Mouse (Mus musculus) hindbrain, embryonic 11.5 days (tissue): ENCODE data around the gene Rcbtb1. TPM values are rescaled to one million over a fixed set of nuclear protein-coding genes. Genes with fewer than 3 reads are reported as not detected.

ENCODE experiments used
- ATAC-seq: fragments of 200-750 bp; cut with Nextera tagmentation; 2 replicates; pipeline ENCODE4 v1.8.0; 2017; ENCODE audit warnings: mild to moderate bottlenecking, moderate TSS enrichment, moderate library complexity; ENCODE audit not compliant: low FRiP score
- DNase-seq: peaks from one replicate; pipeline ENCODE4 v3.0.0-alpha.2; 2015; ENCODE audit warnings: low spot score
- H3K27ac ChIP-seq: fragments of 300-500 bp; sonication (generic); 2 replicates; pipeline ENCODE4 v1.5.1; 2014; ENCODE audit warnings: mild to moderate bottlenecking, low read depth, low read length
- H3K27me3 ChIP-seq: fragments of 300-500 bp; sonication (generic); 2 replicates; pipeline ENCODE4 v1.6.1; 2014; ENCODE audit warnings: mild to moderate bottlenecking, low read length, moderate library complexity, mixed read lengths; ENCODE audit not compliant: control insufficient read depth, insufficient read depth
- H3K36me3 ChIP-seq: fragments of 300-500 bp; sonication (generic); 2 replicates; pipeline ENCODE4 v1.6.1; 2014; ENCODE audit warnings: mild to moderate bottlenecking, low read length, moderate library complexity, mixed read lengths; ENCODE audit not compliant: control insufficient read depth, insufficient read depth
- H3K4me1 ChIP-seq: fragments of 300-500 bp; sonication (generic); replicated peaks from 2 replicates; pipeline ENCODE4 v1.6.1; 2014; ENCODE audit warnings: low read length, mixed read lengths; ENCODE audit not compliant: control insufficient read depth, insufficient read depth
- H3K4me2 ChIP-seq: fragments of 300-500 bp; sonication (generic); replicated peaks from 2 replicates; pipeline ENCODE4 v1.6.1; 2014; ENCODE audit warnings: mild to moderate bottlenecking, low read depth, low read length
- H3K4me3 ChIP-seq: fragments of 300-500 bp; sonication (generic); 2 replicates; pipeline ENCODE4 v1.5.1; 2014; ENCODE audit warnings: low read depth, low read length
- H3K9ac ChIP-seq: fragments of 300-500 bp; sonication (generic); 2 replicates; pipeline ENCODE4 v1.6.1; 2014; ENCODE audit warnings: low read depth, low read length
- H3K9me3 ChIP-seq: fragments of 300-500 bp; sonication (generic); 2 replicates; pipeline ENCODE4 v1.6.1; 2016; ENCODE audit warnings: low read length; ENCODE audit not compliant: control insufficient read depth
- WGBS: fragments of 180-500 bp; shearing (Covaris S2); extraction: QIAGEN DNeasy Blood & Tissue Kit; methylation state at CpG from one replicate; pipeline ENCODE4 v1.1.7; 2014; 5-methylcytosine and 5-hydroxymethylcytosine counted together
- polyA plus RNA-seq: library from polyadenylated mRNA; unstranded; fragments of >200 nt; fragmentation: Nextera tagmentation; extraction: Ambion mirVana; gene quantifications from 2 replicates; pipeline ENCODE4 v1.2.1, GENCODE M21; 2014

Gene Rcbtb1
- polyA plus RNA-seq = 103 and 107 TPM in 2 replicates

GRCm38 (mm10) chr14:59200711-59201603 is at the start of gene Rcbtb1:
TSS of gene Rcbtb1 (plus strand) at chr14:59201209.
- Histone ChIP-seq H3K27ac (peak within 1 kb of the TSS; percentile 97), H3K27me3 (no peaks in the 10 kb centered on the region), H3K4me1 (peaks cover 5% of the 10 kb centered on the region), H3K4me2 (peak within 1 kb of the TSS; percentile 80), H3K36me3 (no peaks in the 10 kb centered on the region), H3K4me3 (peak within 1 kb of the TSS; percentile 88), H3K9ac (peak within 1 kb of the TSS; percentile 98), H3K9me3 (no peaks in the 10 kb centered on the region)
- DNase-seq = peak; percentile 96
- ATAC-seq = peak; percentile 96
- WGBS = under 1% methylated on average over 66 of the region's 96 CpGs

GRCm38 (mm10) chr14:59155589-59155988 is 45.4 kb upstream of the Rcbtb1 start:
- Histone ChIP-seq H3K4me3 (no peak overlapping the region), H3K4me2 (no peak overlapping the region), H3K9me3 (no peaks in the 10 kb centered on the region), H3K27me3 (no peaks in the 10 kb centered on the region), H3K27ac (no peak overlapping the region), H3K9ac (no peak overlapping the region), H3K4me1 (no peaks in the 10 kb centered on the region), H3K36me3 (no peaks in the 10 kb centered on the region)
- DNase-seq (no peak), ATAC-seq (no peak)
- WGBS = 79% methylated on average over 2 of the region's 2 CpGs

DNA sequence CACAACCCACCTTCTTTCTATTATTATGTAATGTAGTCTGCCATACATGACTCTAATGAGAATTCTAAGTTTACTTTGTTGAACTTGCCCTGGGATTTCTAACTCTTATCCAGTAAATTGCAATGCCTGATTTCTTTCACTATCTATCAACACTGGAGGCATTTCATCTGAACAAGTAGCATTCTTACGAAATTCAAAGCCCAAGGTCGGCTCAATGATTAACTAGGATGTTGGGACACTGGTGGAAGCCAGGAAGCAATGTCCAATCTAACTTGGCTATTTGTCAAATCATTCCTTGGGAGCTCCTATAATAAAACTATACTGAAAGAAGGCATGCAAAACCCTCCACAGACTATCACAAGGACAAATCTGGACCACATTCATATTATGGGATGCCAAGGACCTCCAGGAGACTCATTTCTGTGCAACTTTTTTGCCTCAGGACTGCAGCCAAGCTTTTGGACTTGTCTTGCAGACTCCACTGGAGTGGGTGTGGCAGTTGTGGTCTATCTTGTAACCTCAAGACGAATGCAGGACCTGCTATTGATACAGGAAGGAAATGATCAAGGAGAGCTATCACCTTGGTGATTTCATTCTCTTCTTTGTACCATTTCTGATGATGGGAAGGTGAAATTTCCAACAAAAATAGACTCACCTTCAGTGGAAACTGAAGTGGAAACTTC is 43.9 kb upstream of the Rcbtb1 start:
- H3K27ac ChIP-seq = no peak overlapping the region
- H3K9ac ChIP-seq = no peak overlapping the region
- H3K4me1 ChIP-seq = no peaks in the 10 kb centered on the region
- H3K36me3 ChIP-seq = no peaks in the 10 kb centered on the region
- ATAC-seq (no peak), DNase-seq (no peak)
- H3K4me3 ChIP-seq = no peak overlapping the region
- H3K9me3 ChIP-seq = no peaks in the 10 kb centered on the region
- no peak overlapping the region for H3K4me2 ChIP-seq
- WGBS = 70% methylated on average over 3 of the region's 3 CpGs
- H3K27me3 ChIP-seq = no peaks in the 10 kb centered on the region

- Histone ChIP-seq H3K4me2 (no peak within 1 kb of the TSS), H3K36me3 (no peaks in the 10 kb centered on the region), H3K27ac (no peak within 1 kb of the TSS), H3K9ac (no peak within 1 kb of the TSS), H3K27me3 (no peaks in the 10 kb centered on the region), H3K4me1 (no peaks in the 10 kb centered on the region), H3K4me3 (no peak within 1 kb of the TSS), H3K9me3 (no peaks in the 10 kb centered on the region)
- DNase-seq (no peak), ATAC-seq (no peak)
- 96% methylated on average over 3 of the region's 3 CpGs for WGBS
These were observed 22.4 kb upstream of the Rcbtb1 start, which contains the start of gene Gm5142 for GRCm38 (mm10) chr14:59178649-59179048. TSS of gene Gm5142 (minus strand) at chr14:59178749.

DNA sequence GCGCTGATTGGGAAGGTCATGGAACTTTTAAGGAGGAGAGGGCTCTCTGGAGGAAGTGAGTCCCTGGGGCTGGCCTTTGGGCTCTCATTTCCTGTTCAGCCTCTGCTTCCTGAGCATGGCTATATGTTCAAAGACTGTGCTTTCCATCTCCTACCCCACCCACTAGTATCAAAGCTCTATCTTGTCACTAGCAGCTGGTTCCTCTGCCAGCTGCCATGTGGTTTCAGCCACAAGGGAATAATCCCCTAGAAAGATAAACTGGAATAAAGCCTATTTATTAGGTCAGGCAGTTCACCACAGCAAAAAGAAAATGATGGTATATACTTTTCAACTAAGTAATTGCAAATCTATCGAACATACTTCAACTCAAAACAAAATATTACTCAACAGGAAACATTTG is 18.3 kb upstream of the Rcbtb1 start:
- H3K36me3 ChIP-seq = no peaks in the 10 kb centered on the region
- ATAC-seq = no peak
- DNase-seq = no peak
- H3K27me3 ChIP-seq = no peaks in the 10 kb centered on the region
- no peaks in the 10 kb centered on the region for H3K9me3 ChIP-seq
- WGBS = 84% methylated on average over 2 of the region's 2 CpGs
- no peak overlapping the region for H3K9ac ChIP-seq
- H3K4me1 ChIP-seq = no peaks in the 10 kb centered on the region
- H3K4me3 ChIP-seq = no peak overlapping the region
- H3K4me2 ChIP-seq = no peak overlapping the region
- no peak overlapping the region for H3K27ac ChIP-seq

- ATAC-seq (no peak), DNase-seq (no peak)
- H3K27me3 ChIP-seq = no peaks in the 10 kb centered on the region
- no peak overlapping the region for H3K9ac ChIP-seq
- no peak overlapping the region for H3K4me3 ChIP-seq
- no peaks in the 10 kb centered on the region for H3K36me3 ChIP-seq
- H3K4me1 ChIP-seq = no peaks in the 10 kb centered on the region
- H3K4me2 ChIP-seq = no peak overlapping the region
- no peaks in the 10 kb centered on the region for H3K9me3 ChIP-seq
- no peak overlapping the region for H3K27ac ChIP-seq
These were observed 15.5 kb upstream of the Rcbtb1 start for GRCm38 (mm10) chr14:59185514-59185913.

- 90% methylated on average over 2 of the region's 2 CpGs for WGBS
- DNase-seq = no peak
These were observed 14.9 kb upstream of the Rcbtb1 start for GRCm38 (mm10) chr14:59186121-59186520.

GRCm38 (mm10) chr14:59201604-59202215 is 701 bp downstream of the Rcbtb1 start:
- H3K9ac ChIP-seq = peak overlapping the region; percentile 98
- ATAC-seq (no peak; the same call in 1 of the 2 replicates), DNase-seq (peak; percentile 38)
- peak overlapping the region; percentile 97 for H3K27ac ChIP-seq
- H3K9me3 ChIP-seq = no peaks in the 10 kb centered on the region
- peak overlapping the region; percentile 80 for H3K4me2 ChIP-seq
- peaks cover 6% of the 10 kb centered on the region for H3K4me1 ChIP-seq
- H3K27me3 ChIP-seq = no peaks in the 10 kb centered on the region
- WGBS = 2% methylated on average over 21 of the region's 21 CpGs
- H3K36me3 ChIP-seq = no peaks in the 10 kb centered on the region
- peak overlapping the region; percentile 88 for H3K4me3 ChIP-seq

More at GRCm38 (mm10) chr14:59186121-59186520, 14.9 kb upstream of the Rcbtb1 start:
- Histone ChIP-seq H3K4me2 (no peak overlapping the region), H3K4me3 (no peak overlapping the region), H3K27me3 (no peaks in the 10 kb centered on the region), H3K36me3 (no peaks in the 10 kb centered on the region), H3K4me1 (no peaks in the 10 kb centered on the region), H3K27ac (no peak overlapping the region), H3K9me3 (no peaks in the 10 kb centered on the region), H3K9ac (no peak overlapping the region)
- no peak for ATAC-seq
